Comparison of ENCODE assay signal across 8 mouse cellular contexts in the genomic region with DNA sequence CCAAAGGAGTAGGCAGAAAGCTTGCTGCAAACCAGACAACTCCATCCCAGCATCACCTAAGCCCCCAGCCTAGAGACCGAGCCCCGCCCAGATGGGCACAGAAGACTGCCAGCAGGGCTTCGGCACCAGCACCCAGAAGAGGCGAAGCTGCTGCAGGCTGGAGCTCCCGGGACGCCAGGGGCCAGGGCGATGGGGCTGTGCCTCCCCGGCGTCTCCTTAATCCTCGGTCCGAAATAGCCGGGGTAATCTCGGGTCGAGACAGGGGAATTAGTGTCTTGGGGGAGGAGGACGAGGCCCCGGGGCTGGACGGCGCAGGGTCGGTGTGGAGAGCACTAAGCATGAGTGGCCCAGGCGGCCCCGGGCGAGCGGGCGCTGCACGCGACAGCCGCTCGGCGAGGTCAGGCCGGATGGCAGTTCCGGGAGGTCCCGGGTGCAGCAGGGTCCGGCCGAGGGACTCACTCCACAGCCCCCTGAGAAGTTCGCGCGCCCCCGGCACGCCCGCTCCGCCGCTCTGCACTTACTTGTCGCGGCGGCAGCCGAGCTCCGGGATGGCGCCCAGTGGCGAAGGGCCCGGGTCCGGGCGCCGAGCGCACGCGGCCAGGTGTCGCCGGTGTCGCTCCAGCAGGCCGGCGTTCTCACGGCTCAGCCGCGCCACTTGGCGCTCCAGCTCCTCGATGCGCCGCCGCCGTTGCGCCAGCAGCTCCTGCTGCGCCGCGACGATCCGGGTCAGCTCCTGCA. TPM values are rescaled to one million over a fixed set of nuclear protein-coding genes. Genes with fewer than 3 reads are reported as not detected.
DNase-seq lines count a peak whose midpoint lies in the region; ATAC-seq lines count a peak whose summit lies in the region.

No protein-coding gene starts in this region.

- peak; percentile 5 to 21 for DNase-seq in lung, adult 18-20 months
- no peak for DNase-seq in lung, postnatal 25 days (ENCODE audit: low spot score)
- DNase-seq in adrenal gland, postnatal 25 days = peak; percentile 34
- peak; percentile 42 for DNase-seq in forebrain, embryonic 14.5 days (ENCODE audit: low spot score)
- peak; percentile 78 for DNase-seq in retina, postnatal 7 days (ENCODE audit: low read depth, low spot score)

- WGBS in forebrain, embryonic 14.5 days = under 1% methylated on average over 67 of the region's 76 CpGs
- whole genome bisulfite sequencing in kidney, embryonic 15.5 days = under 1% methylated on average over 75 of the region's 76 CpGs
- WGBS in lung, embryonic 16.5 days = under 1% methylated on average over 59 of the region's 76 CpGs

- no peak overlapping the region for H3K27ac ChIP-seq in forebrain, embryonic 14.5 days (ENCODE audit: low read depth, low read length)
- peak overlapping the region; percentile 78 for H3K27ac ChIP-seq in kidney, embryonic 15.5 days
- peak overlapping the region; percentile 71 for H3K27ac ChIP-seq in lung, embryonic 16.5 days (ENCODE audit: low read length)

- peak; percentile 3 for ATAC-seq in forebrain, embryonic 14.5 days
- peak; percentile 2; the same call in 1 of the 2 replicates for ATAC-seq in kidney, embryonic 15.5 days (replicated peaks; ENCODE audit: low FRiP score)
- ATAC-seq in lung, embryonic 16.5 days (ENCODE audit: low read depth) = peak; percentile 2
- no peak for ATAC-seq in granulocyte monocyte progenitor cell, adult 5-6 weeks (replicated peaks; ENCODE audit: poor library complexity, severe bottlenecking)

- H3K4me3 ChIP-seq in forebrain, embryonic 14.5 days (ENCODE audit: low read depth, low read length) = peak overlapping the region; percentile 63
- peak overlapping the region; percentile 77 for H3K4me3 ChIP-seq in kidney, embryonic 15.5 days (replicated peaks)
- H3K4me3 ChIP-seq in lung, embryonic 16.5 days (ENCODE audit: low read length) = peak overlapping the region; percentile 73

- H3K4me2 ChIP-seq in forebrain, embryonic 14.5 days (ENCODE audit: low read length) = peak overlapping the region; percentile 100
- peak overlapping the region; percentile 100 for H3K4me2 ChIP-seq in kidney, embryonic 15.5 days
- H3K4me2 ChIP-seq in lung, embryonic 16.5 days (ENCODE audit: low read depth, low read length) = peak overlapping the region; percentile 100

- no peaks in the 10 kb centered on the region; the same call in 1 of the 2 replicates for H3K27me3 ChIP-seq in forebrain, embryonic 14.5 days (replicated peaks; ENCODE audit: control insufficient read depth, insufficient read depth, low read length)
- H3K27me3 ChIP-seq in kidney, embryonic 15.5 days = peaks cover 18% of the 10 kb centered on the region
- no peaks in the 10 kb centered on the region for H3K27me3 ChIP-seq in lung, embryonic 16.5 days (ENCODE audit: control insufficient read depth, insufficient read depth, low read depth, low read length)

- H3K9me3 ChIP-seq in forebrain, embryonic 14.5 days (replicated peaks; ENCODE audit: control insufficient read depth, low read length) = 0 out of 2 replicates have a peak, but pooled peaks cover 4% of the 10 kb centered on the region
- peaks cover 3% of the 10 kb centered on the region; the same call in 1 of the 2 replicates for H3K9me3 ChIP-seq in kidney, embryonic 15.5 days (replicated peaks)
- peaks cover 2% of the 10 kb centered on the region; the same call in 1 of the 2 replicates for H3K9me3 ChIP-seq in lung, embryonic 16.5 days (ENCODE audit: control insufficient read depth, low read length)

- peak overlapping the region; percentile 72 for H3K9ac ChIP-seq in forebrain, embryonic 14.5 days (ENCODE audit: low read length)
- H3K9ac ChIP-seq in kidney, embryonic 15.5 days = peak overlapping the region; percentile 72
- H3K9ac ChIP-seq in lung, embryonic 16.5 days (ENCODE audit: low read length) = peak overlapping the region; percentile 70

- peaks cover 8% of the 10 kb centered on the region for H3K4me1 ChIP-seq in forebrain, embryonic 14.5 days (ENCODE audit: control insufficient read depth, insufficient read depth, low read length)
- peaks cover 26% of the 10 kb centered on the region for H3K4me1 ChIP-seq in kidney, embryonic 15.5 days
- peaks cover 26% of the 10 kb centered on the region for H3K4me1 ChIP-seq in lung, embryonic 16.5 days (replicated peaks; ENCODE audit: control insufficient read depth, insufficient read depth, low read length)

- no peaks in the 10 kb centered on the region for H3K36me3 ChIP-seq in forebrain, embryonic 14.5 days (ENCODE audit: control insufficient read depth, insufficient read depth, low read length)
- no peaks in the 10 kb centered on the region for H3K36me3 ChIP-seq in kidney, embryonic 15.5 days
- no peaks in the 10 kb centered on the region for H3K36me3 ChIP-seq in lung, embryonic 16.5 days (ENCODE audit: control insufficient read depth, insufficient read depth, low read length)

RNA-seq across cellular contexts. Expression of a gene that starts 0.8 kb away (rescaled TPM):
- 104 and 105 TPM in 2 replicates for total RNA-seq in adrenal gland, postnatal 25 days (2021)
- 15.0 and 18.1 TPM in 2 replicates for polyA plus RNA-seq in forebrain, embryonic 14.5 days (2014; fragmentation: Nextera tagmentation; extraction: Ambion mirVana)
- 9.5 and 10.8 TPM in 2 replicates for polyA plus RNA-seq in kidney, embryonic 15.5 days (2015; fragmentation: Nextera tagmentation; extraction: Ambion mirVana)
- polyA plus RNA-seq in lung, embryonic 16.5 days (2015; fragmentation: Nextera tagmentation; extraction: Ambion mirVana) = 11.7 and 11.9 TPM in 2 replicates
- 30.9 and 54.3 TPM in 2 replicates for total RNA-seq in granulocyte monocyte progenitor cell, adult 5-6 weeks (2014; fragmentation: Nextera tagmentation)
- total RNA-seq in granulocyte monocyte progenitor cell, adult 5-6 weeks (2017) = 14.2 and 15.9 TPM in 2 replicates
